Mouse (Mus musculus) embryonic facial prominence, embryonic 12.5 days (tissue): ENCODE data around the gene Il2ra. TPM values are rescaled to one million over a fixed set of nuclear protein-coding genes. Genes with fewer than 3 reads are reported as not detected.

Source experiments
- ATAC-seq: fragments of 200-750 bp; cut with Nextera tagmentation; 2 replicates; pipeline ENCODE4 v1.8.0; 2017; ENCODE audit not compliant: insufficient number of reproducible peaks, insufficient read depth, low FRiP score, low TSS enrichment
- H3K27ac ChIP-seq: fragments of 300-500 bp; sonication (generic); 2 replicates; pipeline ENCODE4 v1.5.1; 2016; ENCODE audit warnings: mild to moderate bottlenecking
- H3K27me3 ChIP-seq: fragments of 300-500 bp; sonication (generic); 2 replicates; pipeline ENCODE4 v1.6.1; 2016; ENCODE audit warnings: mild to moderate bottlenecking, moderate library complexity
- H3K36me3 ChIP-seq: fragments of 300-500 bp; sonication (generic); 2 replicates; pipeline ENCODE4 v1.6.1; 2016; ENCODE audit warnings: mild to moderate bottlenecking
- H3K4me1 ChIP-seq: fragments of 300-500 bp; sonication (generic); 2 replicates; pipeline ENCODE4 v1.6.1; 2016
- H3K4me2 ChIP-seq: fragments of 300-500 bp; sonication (generic); replicated peaks from 2 replicates; pipeline ENCODE4 v1.6.1; 2016; ENCODE audit warnings: mild to moderate bottlenecking, moderate library complexity
- H3K4me3 ChIP-seq: fragments of 300-500 bp; sonication (generic); 2 replicates; pipeline ENCODE4 v1.5.1; 2016; ENCODE audit warnings: mild to moderate bottlenecking
- H3K9ac ChIP-seq: fragments of 300-500 bp; sonication (generic); 2 replicates; pipeline ENCODE4 v1.6.1; 2016; ENCODE audit warnings: mild to moderate bottlenecking, moderate library complexity
- H3K9me3 ChIP-seq: fragments of 300-500 bp; sonication (generic); 2 replicates; pipeline ENCODE4 v1.6.1; 2016; ENCODE audit warnings: mild to moderate bottlenecking, moderate library complexity
- WGBS: fragments of 180-500 bp; shearing (Covaris S2); methylation state at CpG from one replicate; pipeline ENCODE4 v1.1.7; 2016; 5-methylcytosine and 5-hydroxymethylcytosine counted together
- polyA plus RNA-seq: library from polyadenylated mRNA; unstranded; fragments of >200 nt; fragmentation: Nextera tagmentation; extraction: Ambion mirVana; gene quantifications from 2 replicates; pipeline ENCODE4 v1.2.1, GENCODE M21; 2016

Gene Il2ra
- polyA plus RNA-seq, 1 experiment from 2014 or later: not detected

DNA sequence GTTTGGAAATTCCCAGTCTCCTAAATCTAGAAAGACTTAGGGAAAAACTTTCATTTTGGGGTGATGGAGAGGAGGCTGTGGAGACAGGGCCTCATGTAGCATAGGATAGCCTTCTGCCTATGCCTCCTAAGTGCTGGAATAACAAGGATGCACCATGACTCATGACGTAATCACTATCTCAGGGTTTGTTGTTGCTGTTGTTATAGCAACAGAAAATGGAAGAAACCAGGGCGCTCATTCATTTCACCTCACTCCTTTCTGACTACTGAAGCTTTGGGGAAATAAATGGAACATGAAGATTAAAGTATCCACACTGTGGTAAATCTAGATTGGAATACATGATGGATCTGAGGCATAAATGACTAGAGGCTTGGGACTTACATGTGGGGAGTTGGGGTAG lies 18.9 kb upstream of the Il2ra start:
- Histone ChIP-seq H3K4me2 (no peak overlapping the region), H3K4me1 (no peaks in the 10 kb centered on the region), H3K9ac (no peak overlapping the region), H3K4me3 (no peak overlapping the region), H3K9me3 (no peaks in the 10 kb centered on the region), H3K36me3 (no peaks in the 10 kb centered on the region), H3K27me3 (no peaks in the 10 kb centered on the region), H3K27ac (no peak overlapping the region)
- no peak for ATAC-seq
- 87% methylated on average over 2 of the region's 2 CpGs for WGBS

- no peak for ATAC-seq
- H3K36me3 ChIP-seq: no peaks in the 10 kb centered on the region
- WGBS: 93% methylated on average over 5 of the region's 5 CpGs
- no peaks in the 10 kb centered on the region for H3K4me1 ChIP-seq
- no peak within 1 kb of the TSS for H3K9ac ChIP-seq
- H3K4me2 ChIP-seq: no peak within 1 kb of the TSS
- no peak within 1 kb of the TSS for H3K4me3 ChIP-seq
- H3K27me3 ChIP-seq: no peaks in the 10 kb centered on the region
- no peaks in the 10 kb centered on the region for H3K9me3 ChIP-seq
- H3K27ac ChIP-seq: no peak within 1 kb of the TSS
Observed at GRCm38 (mm10) chr2:11625890-11626289, 16.7 kb upstream of the Il2ra start, which contains the start of gene Gm17490. Gene Gm17490, minus strand, starts transcription at chr2:11626264.

DNA sequence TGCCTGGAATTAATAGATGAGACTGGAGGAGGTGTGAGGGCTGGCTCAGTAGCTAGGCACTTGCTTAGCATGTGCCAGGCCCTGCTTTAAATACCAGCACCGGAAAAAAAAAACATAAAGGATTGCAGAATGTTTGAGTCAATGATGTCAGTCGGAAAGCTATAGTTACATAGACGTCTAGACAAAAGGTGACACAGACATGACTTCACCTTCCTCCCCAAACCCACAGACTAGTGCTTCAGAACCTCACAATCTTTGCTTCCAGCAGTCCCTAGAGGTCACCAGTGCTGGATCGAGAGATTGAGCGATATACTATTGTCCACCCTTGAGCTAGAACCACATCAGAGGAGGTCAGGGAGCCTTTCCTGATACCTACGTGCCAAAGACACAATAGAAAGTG lies 7.6 kb upstream of the Il2ra start:
- 85% methylated on average over 6 of the region's 6 CpGs for WGBS
- H3K9ac ChIP-seq: no peak overlapping the region
- ATAC-seq: no peak
- no peaks in the 10 kb centered on the region for H3K36me3 ChIP-seq
- no peaks in the 10 kb centered on the region for H3K27me3 ChIP-seq
- no peak overlapping the region for H3K4me2 ChIP-seq
- H3K27ac ChIP-seq: no peak overlapping the region
- H3K4me3 ChIP-seq: no peak overlapping the region
- H3K9me3 ChIP-seq: no peaks in the 10 kb centered on the region
- no peaks in the 10 kb centered on the region for H3K4me1 ChIP-seq

GRCm38 (mm10) chr2:11635471-11636137 lies 7.0 kb upstream of the Il2ra start:
- Histone ChIP-seq H3K4me3 (no peak overlapping the region), H3K27me3 (no peaks in the 10 kb centered on the region), H3K9me3 (no peaks in the 10 kb centered on the region), H3K36me3 (no peaks in the 10 kb centered on the region), H3K9ac (no peak overlapping the region), H3K27ac (no peak overlapping the region), H3K4me2 (no peak overlapping the region), H3K4me1 (no peaks in the 10 kb centered on the region)
- whole genome bisulfite sequencing: 92% methylated on average over 5 of the region's 5 CpGs
- ATAC-seq: no peak

DNA sequence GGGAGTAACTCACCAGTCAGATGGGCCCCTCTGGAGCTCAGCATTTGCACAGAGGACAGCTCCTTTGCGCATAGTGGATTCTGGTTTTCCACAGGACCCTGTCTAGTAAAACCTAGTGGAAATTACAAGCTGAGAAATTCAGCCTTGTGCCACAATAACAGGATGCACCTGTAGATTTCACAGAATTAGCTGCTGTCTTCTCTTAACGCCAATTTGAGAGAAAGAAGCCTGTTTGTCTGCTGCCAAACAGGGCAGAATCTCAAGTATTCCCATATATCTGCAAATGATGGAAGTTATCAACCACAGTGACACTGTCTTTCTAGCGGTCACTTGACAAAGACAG lies 6.5 kb upstream of the Il2ra start:
- Histone ChIP-seq H3K27ac (no peak overlapping the region), H3K36me3 (no peaks in the 10 kb centered on the region), H3K9ac (no peak overlapping the region), H3K4me3 (no peak overlapping the region), H3K4me1 (no peaks in the 10 kb centered on the region), H3K27me3 (no peaks in the 10 kb centered on the region), H3K9me3 (no peaks in the 10 kb centered on the region), H3K4me2 (no peak overlapping the region)
- ATAC-seq: no peak
- WGBS: 73% methylated on average over 3 of the region's 3 CpGs

DNA sequence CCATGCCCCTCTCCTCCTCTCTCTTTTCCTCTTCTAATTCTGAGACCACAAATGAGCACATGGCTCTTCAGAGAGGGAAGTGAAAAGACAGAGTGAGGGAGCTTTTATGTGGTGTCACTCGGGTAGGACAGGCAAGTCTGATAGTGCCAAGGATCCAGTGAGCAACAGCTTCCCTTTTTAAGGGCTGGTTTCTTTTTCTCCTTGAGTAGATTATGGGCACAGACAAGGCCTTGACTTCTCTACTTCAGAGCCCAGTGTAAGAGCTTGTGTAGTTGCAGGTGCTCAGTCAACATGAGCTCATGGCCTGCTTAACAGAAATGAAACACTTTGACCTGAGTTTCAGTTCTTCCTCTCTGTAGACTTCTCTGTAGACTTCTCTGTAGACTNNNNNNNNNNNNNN lies 5.5 kb upstream of the Il2ra start:
- no peak for ATAC-seq
- H3K4me1 ChIP-seq: no peaks in the 10 kb centered on the region
- H3K36me3 ChIP-seq: no peaks in the 10 kb centered on the region
- 71% methylated on average over 1 of the region's 1 CpGs for WGBS
- no peaks in the 10 kb centered on the region for H3K9me3 ChIP-seq
- H3K9ac ChIP-seq: no peak overlapping the region
- H3K27me3 ChIP-seq: no peaks in the 10 kb centered on the region
- no peak overlapping the region for H3K4me3 ChIP-seq
- no peak overlapping the region for H3K4me2 ChIP-seq
- no peak overlapping the region for H3K27ac ChIP-seq

- no peak overlapping the region for H3K4me3 ChIP-seq
- no peak overlapping the region for H3K27ac ChIP-seq
- no peak for ATAC-seq
- H3K27me3 ChIP-seq: no peaks in the 10 kb centered on the region
- H3K36me3 ChIP-seq: no peaks in the 10 kb centered on the region
- H3K4me1 ChIP-seq: no peaks in the 10 kb centered on the region
- 91% methylated on average over 1 of the region's 1 CpGs for WGBS
- no peaks in the 10 kb centered on the region for H3K9me3 ChIP-seq
- H3K4me2 ChIP-seq: no peak overlapping the region
- no peak overlapping the region for H3K9ac ChIP-seq
Observed at GRCm38 (mm10) chr2:11644057-11644456, 1.4 kb downstream of the Il2ra start.

GRCm38 (mm10) chr2:11645297-11645696 lies 2.7 kb downstream of the Il2ra start:
- Histone ChIP-seq H3K4me3 (no peak overlapping the region), H3K9ac (no peak overlapping the region), H3K27me3 (no peaks in the 10 kb centered on the region), H3K27ac (no peak overlapping the region), H3K36me3 (no peaks in the 10 kb centered on the region), H3K4me2 (no peak overlapping the region), H3K4me1 (no peaks in the 10 kb centered on the region), H3K9me3 (no peaks in the 10 kb centered on the region)
- no peak for ATAC-seq
- 77% methylated on average over 2 of the region's 2 CpGs for WGBS

GRCm38 (mm10) chr2:11651476-11651875 lies 8.9 kb downstream of the Il2ra start:
- ATAC-seq: no peak
- Histone ChIP-seq H3K36me3 (no peaks in the 10 kb centered on the region), H3K27ac (no peak overlapping the region), H3K27me3 (no peaks in the 10 kb centered on the region), H3K9me3 (no peaks in the 10 kb centered on the region), H3K9ac (no peak overlapping the region), H3K4me2 (no peak overlapping the region), H3K4me3 (no peak overlapping the region), H3K4me1 (no peaks in the 10 kb centered on the region)
- 44% methylated on average over 3 of the region's 3 CpGs for WGBS

- no peaks in the 10 kb centered on the region for H3K27me3 ChIP-seq
- WGBS: 78% methylated on average over 3 of the region's 3 CpGs
Observed at GRCm38 (mm10) chr2:11652196-11652595, 9.6 kb downstream of the Il2ra start.

DNA sequence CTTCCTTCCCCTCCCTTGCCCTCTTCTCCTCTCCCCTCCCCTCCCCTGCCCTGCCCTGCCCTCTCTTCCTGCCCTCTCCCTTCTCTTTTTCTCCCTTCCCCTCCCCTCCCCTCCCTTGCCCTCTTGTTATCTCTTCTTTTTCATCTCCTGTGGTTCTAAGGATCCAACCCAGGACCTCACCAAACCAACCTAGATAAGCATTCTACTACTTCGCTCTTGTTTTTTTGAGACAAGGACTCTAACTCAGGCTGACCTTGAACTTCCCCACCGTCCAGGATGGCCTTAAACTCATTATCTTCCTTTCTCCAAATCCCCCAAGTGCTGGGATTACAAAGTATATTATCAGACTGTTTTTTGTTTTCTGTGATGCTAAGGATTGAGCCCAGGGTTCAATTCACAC lies 10.2 kb downstream of the Il2ra start:
- no peak overlapping the region for H3K9ac ChIP-seq
- no peak overlapping the region for H3K27ac ChIP-seq
- H3K36me3 ChIP-seq: no peaks in the 10 kb centered on the region
- H3K9me3 ChIP-seq: no peaks in the 10 kb centered on the region
- no peak for ATAC-seq
- 72% methylated on average over 2 of the region's 2 CpGs for WGBS
- H3K4me2 ChIP-seq: no peak overlapping the region
- H3K4me3 ChIP-seq: no peak overlapping the region
- H3K27me3 ChIP-seq: no peaks in the 10 kb centered on the region
- no peaks in the 10 kb centered on the region for H3K4me1 ChIP-seq

More at GRCm38 (mm10) chr2:11652196-11652595, 9.6 kb downstream of the Il2ra start:
- no peaks in the 10 kb centered on the region for H3K36me3 ChIP-seq
- H3K4me3 ChIP-seq: no peak overlapping the region
- no peak for ATAC-seq
- H3K27ac ChIP-seq: no peak overlapping the region
- H3K9ac ChIP-seq: no peak overlapping the region
- no peak overlapping the region for H3K4me2 ChIP-seq
- no peaks in the 10 kb centered on the region for H3K4me1 ChIP-seq
- no peaks in the 10 kb centered on the region for H3K9me3 ChIP-seq

GRCm38 (mm10) chr2:11653330-11653729 lies 10.7 kb downstream of the Il2ra start:
- ATAC-seq: no peak
- Histone ChIP-seq H3K27ac (no peak overlapping the region), H3K36me3 (no peaks in the 10 kb centered on the region), H3K27me3 (no peaks in the 10 kb centered on the region), H3K9me3 (no peaks in the 10 kb centered on the region), H3K4me2 (no peak overlapping the region), H3K4me1 (no peaks in the 10 kb centered on the region), H3K9ac (no peak overlapping the region), H3K4me3 (no peak overlapping the region)
- 41% methylated on average over 6 of the region's 6 CpGs for WGBS

DNA sequence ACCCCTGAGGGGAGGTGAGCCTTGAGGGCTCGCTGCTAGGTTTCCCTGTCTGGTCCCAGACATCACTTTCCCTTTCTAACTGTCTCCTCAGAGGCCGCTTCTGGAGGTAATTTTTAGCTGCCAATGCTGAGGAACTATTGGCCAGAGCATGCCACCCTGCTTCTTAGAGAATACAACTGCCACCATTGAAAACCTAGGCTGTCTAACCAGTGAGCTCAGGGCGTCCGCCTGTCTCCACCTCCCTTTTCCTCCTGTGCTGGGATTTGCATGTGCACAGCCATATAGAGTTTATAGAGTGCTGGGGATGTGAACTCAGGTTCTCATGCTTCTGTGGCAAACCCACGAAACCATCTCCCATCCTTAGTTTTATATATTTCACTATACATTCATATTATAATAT lies 11.2 kb downstream of the Il2ra start:
- no peak for ATAC-seq
- H3K36me3 ChIP-seq: no peaks in the 10 kb centered on the region
- H3K27ac ChIP-seq: no peak overlapping the region
- no peak overlapping the region for H3K9ac ChIP-seq
- H3K4me1 ChIP-seq: no peaks in the 10 kb centered on the region
- WGBS: 61% methylated on average over 5 of the region's 5 CpGs
- no peaks in the 10 kb centered on the region for H3K27me3 ChIP-seq
- H3K4me3 ChIP-seq: no peak overlapping the region
- no peak overlapping the region for H3K4me2 ChIP-seq
- H3K9me3 ChIP-seq: no peaks in the 10 kb centered on the region
